Comparison of ENCODE assay signal across 9 mouse cellular contexts in genomic region chr15:78709767-78710166, GRCm38 (mm10). TPM values are rescaled to one million over a fixed set of nuclear protein-coding genes. Genes with fewer than 3 reads are reported as not detected.
DNase-seq lines count a peak whose midpoint lies in the region; ATAC-seq and TF ChIP-seq lines count a peak whose summit lies in the region.
"Had no signal": no experiment of that assay in that cellular context is flagged by ENCODE, and none has a peak within 500 bp of the region (broad histone marks: within the 10 kb centered on the region; RNA-seq: fewer than 3 reads in every experiment).

No protein-coding gene starts in this region.

- no peak overlapping the region for H3K4me3 ChIP-seq in forebrain, embryonic 14.5 days (ENCODE audit: low read depth, low read length)
- no peak overlapping the region for H3K4me3 ChIP-seq in lung, postnatal 0 days (ENCODE audit: low read depth, low read length)
- H3K4me3 ChIP-seq: myocyte had no signal

- 18% methylated on average over 7 of the region's 7 CpGs for WGBS in forebrain, embryonic 14.5 days
- 36% methylated on average over 6 of the region's 7 CpGs for WGBS in lung, postnatal 0 days

- no peaks in the 10 kb centered on the region for H3K9me3 ChIP-seq in forebrain, embryonic 14.5 days (replicated peaks; ENCODE audit: control insufficient read depth, low read length)
- no peaks in the 10 kb centered on the region for H3K9me3 ChIP-seq in lung, postnatal 0 days (ENCODE audit: low read length)

- TF ChIP-seq CTCF in lung, postnatal 0 days (IDR thresholded peaks at IDR 0.05), result no peak

- H3K4me1 ChIP-seq in forebrain, embryonic 14.5 days (ENCODE audit: control insufficient read depth, insufficient read depth, low read length), result peaks cover 25% of the 10 kb centered on the region
- H3K4me1 ChIP-seq in lung, postnatal 0 days (ENCODE audit: insufficient read depth, low read depth, low read length), result no peaks in the 10 kb centered on the region

- intact Hi-C loops in left cerebral cortex, postnatal 10 days (cut with DNase I), result loop anchor here (5.0 kb wide), 1 partner anchor 37 kb away; no protein-coding TSS in a partner anchor

- peak overlapping the region; percentile 23; the same call in 1 of the 2 replicates for H3K4me2 ChIP-seq in forebrain, embryonic 14.5 days (ENCODE audit: low read length)
- H3K4me2 ChIP-seq in lung, postnatal 0 days (replicated peaks; ENCODE audit: low read depth, low read length), result no peak overlapping the region

- H3K9ac ChIP-seq in forebrain, embryonic 14.5 days (ENCODE audit: low read length), result peak overlapping the region; percentile 1; the same call in 1 of the 2 replicates
- H3K9ac ChIP-seq in lung, postnatal 0 days (replicated peaks; ENCODE audit: low read depth), result no peak overlapping the region

- H3K27me3 ChIP-seq in forebrain, embryonic 14.5 days (replicated peaks; ENCODE audit: control insufficient read depth, insufficient read depth, low read length), result peaks cover 16% of the 10 kb centered on the region; the same call in 1 of the 2 replicates
- peaks cover 17% of the 10 kb centered on the region for H3K27me3 ChIP-seq in lung, postnatal 0 days (replicated peaks; ENCODE audit: insufficient read depth, low read length)

- peak; percentile 56 for ATAC-seq in forebrain, embryonic 14.5 days
- no peak for ATAC-seq in lung, postnatal 0 days

- no peaks in the 10 kb centered on the region for H3K36me3 ChIP-seq in forebrain, embryonic 14.5 days (ENCODE audit: control insufficient read depth, insufficient read depth, low read length)
- H3K36me3 ChIP-seq in lung, postnatal 0 days (ENCODE audit: insufficient read depth, low read length), result no peaks in the 10 kb centered on the region

- peak; percentile 7 to 12 for DNase-seq in heart, adult 18-20 months
- no peak for DNase-seq in heart, adult 8-10 months (ENCODE audit: low spot score)
- peak; percentile 72 for DNase-seq in forebrain, embryonic 14.5 days (ENCODE audit: low spot score)
- DNase-seq in left cerebral cortex, postnatal 10 days (ENCODE audit: extremely low spot score in 1 of 2, low spot score in 2 of 2), result peak; percentile 76 to 86
- peak; percentile 77 to 83 for DNase-seq in right cerebral cortex, adult 2 months (ENCODE audit: low spot score in 2 of 2)
- no peak for DNase-seq in urinary bladder, postnatal 10 days (ENCODE audit: low spot score)
- DNase-seq in lung, postnatal 0 days (ENCODE audit: low spot score), result no peak
- DNase-seq in ovary, postnatal 36 days (ENCODE audit: low spot score), result no peak

- no peak for TF ChIP-seq EP300 in lung, postnatal 0 days (IDR thresholded peaks at IDR 0.05)

- peak overlapping the region; percentile 56 for H3K27ac ChIP-seq in forebrain, embryonic 14.5 days (ENCODE audit: low read depth, low read length)
- H3K27ac ChIP-seq in lung, postnatal 0 days (ENCODE audit: low read length), result no peak overlapping the region

RNA-seq across cellular contexts. Expression of gene Elfn2, which starts 8.8 kb away (rescaled TPM):
- 1 to 10 TPM; 1.6 to 2.2 TPM for total RNA-seq in heart, adult 18-20 months (2021)
- 1 to 10 TPM; 1.9 to 4.4 (median 2.5) TPM for total RNA-seq in heart, adult 8-10 months (2022)
- polyA plus RNA-seq in forebrain, embryonic 14.5 days (2014; fragmentation: Nextera tagmentation; extraction: Ambion mirVana), result 3.7 and 5.3 TPM in 2 replicates
- 100 to 1,000 TPM in 1 of 2 experiments, 10 to 100 TPM in 1; 92.2 to 116 TPM for total RNA-seq in left cerebral cortex, postnatal 10 days (2021)
- 0.02 and 0.05 TPM in 2 replicates for polyA plus RNA-seq in lung, postnatal 0 days (2015; fragmentation: Nextera tagmentation; extraction: Ambion mirVana)

Comparison
In these comparisons a context has a peak if more than half of its experiments do, and no peak if none do; other contexts are left out.
1. DNase-seq: peak in heart, adult 18-20 months (2 of 2), forebrain, embryonic 14.5 days (single experiment), left cerebral cortex, postnatal 10 days (2 of 2) and right cerebral cortex, adult 2 months (2 of 2); none in heart, adult 8-10 months (single experiment), urinary bladder, postnatal 10 days (single experiment), lung, postnatal 0 days (single experiment) and ovary, postnatal 36 days (single experiment).
2. RNA of gene Elfn2, which starts 8.8 kb away (total RNA-seq): 92.2 to 116 TPM in left cerebral cortex, postnatal 10 days; 1.9 to 4.4 TPM in heart, adult 8-10 months and 1.6 to 2.2 TPM in heart, adult 18-20 months; every median in the first group is over 10 times any median in the second.